Mouse (Mus musculus): ENCODE results near the gene Hps6. TPM values are rescaled to one million over a fixed set of nuclear protein-coding genes. Genes with fewer than 3 reads are reported as not detected.

Hps6 gene
- polyA plus RNA-seq, 1 experiment from 2014 or later: 9.6 TPM

GRCm38 (mm10) chr19:46039478-46039877, 36.2 kb downstream of the Hps6 start:
- ATAC-seq (peak; percentile 86), DNase-seq (ENCODE audit: low spot score) (peak; percentile 97)
- peak overlapping the region; percentile 90 for H3K27ac ChIP-seq (ENCODE audit: low read length)
- peak overlapping the region; percentile 75 for H3K9ac ChIP-seq (replicated peaks; ENCODE audit: low read depth)
- H3K4me3 ChIP-seq (ENCODE audit: low read depth, low read length): peak overlapping the region; percentile 59
- no peak; the same call in 1 of the 2 replicates for TF ChIP-seq CTCF (IDR thresholded peaks at IDR 0.05)
- TF ChIP-seq EP300 (IDR thresholded peaks at IDR 0.05): no peak
- 5% methylated on average over 13 of the region's 30 CpGs for WGBS
- peak overlapping the region; percentile 83 for H3K4me2 ChIP-seq (replicated peaks; ENCODE audit: low read depth, low read length)
- no peaks in the 10 kb centered on the region for H3K9me3 ChIP-seq (ENCODE audit: low read length)
- no peaks in the 10 kb centered on the region for H3K27me3 ChIP-seq (replicated peaks; ENCODE audit: insufficient read depth, low read length)
- peaks cover 16% of the 10 kb centered on the region for H3K36me3 ChIP-seq (ENCODE audit: insufficient read depth, low read length)
- H3K4me1 ChIP-seq (ENCODE audit: insufficient read depth, low read depth, low read length): peaks cover 53% of the 10 kb centered on the region; the same call in 1 of the 2 replicates

GRCm38 (mm10) chr19:46040149-46040902, 37.0 kb downstream of the Hps6 start:
- DNase-seq (ENCODE audit: low spot score) (peak; percentile 19), ATAC-seq (no peak)
- H3K4me3 ChIP-seq (ENCODE audit: low read depth, low read length): peak overlapping the region; percentile 59; the same call in 1 of the 2 replicates
- 29% methylated on average over 14 of the region's 14 CpGs for WGBS
- H3K27ac ChIP-seq (ENCODE audit: low read length): peak overlapping the region; percentile 90
- H3K36me3 ChIP-seq (ENCODE audit: insufficient read depth, low read length): peaks cover 7% of the 10 kb centered on the region; the same call in 1 of the 2 replicates
- H3K27me3 ChIP-seq (replicated peaks; ENCODE audit: insufficient read depth, low read length): no peaks in the 10 kb centered on the region
- peaks cover 53% of the 10 kb centered on the region; the same call in 1 of the 2 replicates for H3K4me1 ChIP-seq (ENCODE audit: insufficient read depth, low read depth, low read length)
- H3K9me3 ChIP-seq (ENCODE audit: low read length): no peaks in the 10 kb centered on the region
- H3K4me2 ChIP-seq (replicated peaks; ENCODE audit: low read depth, low read length): peak overlapping the region; percentile 83
- peak overlapping the region; percentile 75; the same call in 1 of the 2 replicates for H3K9ac ChIP-seq (replicated peaks; ENCODE audit: low read depth)
- no peak for TF ChIP-seq EP300 (IDR thresholded peaks at IDR 0.05)

GRCm38 (mm10) chr19:46041299-46041932, 38.1 kb downstream of the Hps6 start:
- WGBS: 6% methylated on average over 7 of the region's 7 CpGs
- DNase-seq (ENCODE audit: low spot score): no peak

DNA sequence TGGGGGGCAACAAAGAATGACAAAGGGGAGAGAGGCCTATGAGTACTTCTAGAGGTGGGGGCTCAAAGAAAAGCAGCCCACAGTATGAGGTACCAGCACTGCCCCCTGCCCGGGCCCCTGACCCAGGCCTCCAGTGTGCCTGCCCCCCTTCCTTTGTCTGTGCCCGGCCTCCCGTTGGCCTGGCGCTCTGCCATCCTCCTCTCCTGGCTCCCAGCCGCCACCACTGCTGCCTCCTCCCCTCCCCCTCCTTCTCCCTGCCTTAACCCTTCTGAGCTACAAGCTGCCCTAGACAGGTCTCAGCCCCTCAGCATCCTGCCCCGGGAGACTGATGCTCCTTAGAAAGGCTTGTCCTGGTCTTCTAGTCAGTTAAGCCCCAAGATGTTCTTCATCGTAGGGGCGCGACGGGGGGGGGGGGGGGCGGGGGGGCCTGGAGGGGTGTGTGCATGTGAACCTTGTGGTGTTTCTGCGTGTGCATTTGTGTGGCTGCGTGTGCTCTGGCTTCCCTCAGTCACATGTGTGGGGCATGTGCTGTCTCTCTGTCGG, 38.7 kb downstream of the Hps6 start:
- no peak for TF ChIP-seq CTCF (IDR thresholded peaks at IDR 0.05)
- no peak for TF ChIP-seq EP300 (IDR thresholded peaks at IDR 0.05)
- Histone ChIP-seq H3K4me1 (ENCODE audit: insufficient read depth, low read depth, low read length) (peaks cover 55% of the 10 kb centered on the region; the same call in 1 of the 2 replicates), H3K9me3 (ENCODE audit: low read length) (no peaks in the 10 kb centered on the region), H3K27ac (ENCODE audit: low read length) (peak overlapping the region; percentile 66), H3K27me3 (replicated peaks; ENCODE audit: insufficient read depth, low read length) (no peaks in the 10 kb centered on the region), H3K9ac (replicated peaks; ENCODE audit: low read depth) (0 out of 2 replicates have a peak overlapping the region, but pooled peaks have one; percentile 23), H3K4me2 (replicated peaks; ENCODE audit: low read depth, low read length) (peak overlapping the region; percentile 93), H3K4me3 (ENCODE audit: low read depth, low read length) (peak overlapping the region; percentile 95), H3K36me3 (ENCODE audit: insufficient read depth, low read length) (no peaks in the 10 kb centered on the region)
- no peak for ATAC-seq
- WGBS: 0% methylated on average over 9 of the region's 14 CpGs
- peak; percentile 92 for DNase-seq (ENCODE audit: low spot score)

More at GRCm38 (mm10) chr19:46041299-46041932, 38.1 kb downstream of the Hps6 start:
- TF ChIP-seq CTCF (IDR thresholded peaks at IDR 0.05) (no peak), EP300 (IDR thresholded peaks at IDR 0.05) (no peak)
- H3K9me3 ChIP-seq (ENCODE audit: low read length): no peaks in the 10 kb centered on the region
- no peaks in the 10 kb centered on the region for H3K27me3 ChIP-seq (replicated peaks; ENCODE audit: insufficient read depth, low read length)
- ATAC-seq: no peak
- H3K36me3 ChIP-seq (ENCODE audit: insufficient read depth, low read length): no peaks in the 10 kb centered on the region
- H3K4me1 ChIP-seq (ENCODE audit: insufficient read depth, low read depth, low read length): peaks cover 56% of the 10 kb centered on the region; the same call in 1 of the 2 replicates
- H3K4me3 ChIP-seq (ENCODE audit: low read depth, low read length): peak overlapping the region; percentile 95
- H3K9ac ChIP-seq (replicated peaks; ENCODE audit: low read depth): 0 out of 2 replicates have a peak overlapping the region, but pooled peaks have one; percentile 23
- peak overlapping the region; percentile 66 for H3K27ac ChIP-seq (ENCODE audit: low read length)
- H3K4me2 ChIP-seq (replicated peaks; ENCODE audit: low read depth, low read length): peak overlapping the region; percentile 93

DNA sequence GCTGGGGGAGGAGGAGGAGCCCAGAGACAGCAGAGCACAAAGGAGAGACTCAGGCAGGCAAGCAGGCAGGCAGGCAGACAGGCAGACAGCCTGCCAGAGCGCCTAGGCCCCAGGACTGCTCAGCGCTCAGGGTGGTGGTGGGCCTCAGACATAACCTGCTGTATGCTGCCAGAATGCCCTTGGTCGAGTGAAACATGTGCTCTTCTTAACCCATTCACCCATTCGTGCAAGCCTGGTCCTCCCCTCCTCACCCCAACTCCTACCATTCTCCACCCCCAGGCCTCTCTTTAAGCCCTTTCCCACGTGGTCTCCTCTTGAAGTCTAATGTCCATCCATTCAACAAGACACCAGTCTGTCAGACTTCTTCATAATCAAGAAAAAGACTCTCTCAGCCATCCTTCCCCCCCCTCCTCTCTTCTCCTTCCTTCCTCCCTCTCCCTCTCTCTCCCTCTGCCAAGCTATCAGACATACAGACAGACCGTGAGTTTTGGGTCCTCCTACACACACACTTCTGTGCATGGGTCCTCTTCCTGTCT, 39.2 kb downstream of the Hps6 start:
- Histone ChIP-seq H3K4me2 (replicated peaks; ENCODE audit: low read depth, low read length) (peak overlapping the region; percentile 93), H3K27ac (ENCODE audit: low read length) (peak overlapping the region; percentile 98), H3K9ac (replicated peaks; ENCODE audit: low read depth) (no peak overlapping the region), H3K27me3 (replicated peaks; ENCODE audit: insufficient read depth, low read length) (no peaks in the 10 kb centered on the region), H3K9me3 (ENCODE audit: low read length) (no peaks in the 10 kb centered on the region), H3K36me3 (ENCODE audit: insufficient read depth, low read length) (no peaks in the 10 kb centered on the region), H3K4me3 (ENCODE audit: low read depth, low read length) (peak overlapping the region; percentile 95; the same call in 1 of the 2 replicates), H3K4me1 (ENCODE audit: insufficient read depth, low read depth, low read length) (peaks cover 50% of the 10 kb centered on the region; the same call in 1 of the 2 replicates)
- WGBS: 3% methylated on average over 5 of the region's 6 CpGs
- no peak for TF ChIP-seq CTCF (IDR thresholded peaks at IDR 0.05)
- TF ChIP-seq EP300 (IDR thresholded peaks at IDR 0.05): no peak
- ATAC-seq (no peak), DNase-seq (ENCODE audit: low spot score) (peak; percentile 38)

DNA sequence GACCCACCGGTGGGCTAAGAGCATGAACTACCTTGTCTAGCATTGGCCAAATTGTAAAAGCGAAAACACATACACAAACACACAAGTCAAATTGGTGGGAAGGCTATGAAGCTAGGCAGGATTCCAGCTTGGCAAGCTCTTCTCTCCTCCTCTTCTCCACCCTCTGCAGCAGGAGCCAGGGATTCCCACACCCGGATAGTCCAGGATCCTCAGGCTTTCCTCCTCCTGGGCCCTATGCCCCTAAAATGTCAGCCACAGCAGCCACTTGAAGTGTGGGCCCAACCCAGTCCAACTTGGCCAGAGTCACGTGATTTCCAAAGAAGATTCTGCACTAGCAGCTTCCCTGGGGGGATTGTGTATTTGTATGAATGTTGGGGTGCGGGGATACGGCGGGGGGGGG, 40.1 kb downstream of the Hps6 start:
- H3K9ac ChIP-seq (replicated peaks; ENCODE audit: low read depth): no peak overlapping the region

More for the DNA sequence above, 40.1 kb downstream of the Hps6 start:
- no peak for TF ChIP-seq CTCF (IDR thresholded peaks at IDR 0.05)
- TF ChIP-seq EP300 (IDR thresholded peaks at IDR 0.05): no peak
- peak overlapping the region; percentile 93 for H3K4me2 ChIP-seq (replicated peaks; ENCODE audit: low read depth, low read length)
- ATAC-seq (no peak), DNase-seq (ENCODE audit: low spot score) (peak; percentile 30)
- no peaks in the 10 kb centered on the region for H3K9me3 ChIP-seq (ENCODE audit: low read length)
- H3K4me1 ChIP-seq (ENCODE audit: insufficient read depth, low read depth, low read length): peaks cover 42% of the 10 kb centered on the region; the same call in 1 of the 2 replicates
- H3K36me3 ChIP-seq (ENCODE audit: insufficient read depth, low read length): no peaks in the 10 kb centered on the region
- no peaks in the 10 kb centered on the region for H3K27me3 ChIP-seq (replicated peaks; ENCODE audit: insufficient read depth, low read length)
- H3K4me3 ChIP-seq (ENCODE audit: low read depth, low read length): peak overlapping the region; percentile 95
- 39% methylated on average over 7 of the region's 7 CpGs for WGBS
- H3K27ac ChIP-seq (ENCODE audit: low read length): peak overlapping the region; percentile 98

All from lung, postnatal 0 days (tissue).